Mouse (Mus musculus) lung, postnatal 36 days (tissue): ENCODE measurements around the gene Cdhr5.

Source experiments
- DNase-seq: peaks from one replicate; pipeline ENCODE4 v3.0.0; 2022; ENCODE audit warnings: mixed read lengths

The Cdhr5 gene

DNA sequence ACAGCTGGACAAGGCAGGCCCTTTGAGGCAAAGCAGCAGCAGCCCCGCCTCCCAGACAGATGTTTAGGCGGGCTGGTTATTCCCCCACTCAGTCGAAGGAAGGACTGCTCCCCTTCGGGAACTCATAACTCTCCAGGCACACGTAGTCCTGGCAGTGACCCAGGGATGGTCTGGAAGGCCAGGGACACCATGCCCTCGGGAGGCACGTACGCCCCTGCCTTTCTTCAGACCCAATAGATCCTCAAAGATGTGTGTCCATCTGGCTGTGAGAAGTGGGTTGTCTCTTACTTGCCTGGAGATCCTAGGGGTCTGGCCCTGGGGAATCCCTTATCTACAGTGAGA lies 54.5 kb downstream of the Cdhr5 start:
- DNase-seq: no peak

DNA sequence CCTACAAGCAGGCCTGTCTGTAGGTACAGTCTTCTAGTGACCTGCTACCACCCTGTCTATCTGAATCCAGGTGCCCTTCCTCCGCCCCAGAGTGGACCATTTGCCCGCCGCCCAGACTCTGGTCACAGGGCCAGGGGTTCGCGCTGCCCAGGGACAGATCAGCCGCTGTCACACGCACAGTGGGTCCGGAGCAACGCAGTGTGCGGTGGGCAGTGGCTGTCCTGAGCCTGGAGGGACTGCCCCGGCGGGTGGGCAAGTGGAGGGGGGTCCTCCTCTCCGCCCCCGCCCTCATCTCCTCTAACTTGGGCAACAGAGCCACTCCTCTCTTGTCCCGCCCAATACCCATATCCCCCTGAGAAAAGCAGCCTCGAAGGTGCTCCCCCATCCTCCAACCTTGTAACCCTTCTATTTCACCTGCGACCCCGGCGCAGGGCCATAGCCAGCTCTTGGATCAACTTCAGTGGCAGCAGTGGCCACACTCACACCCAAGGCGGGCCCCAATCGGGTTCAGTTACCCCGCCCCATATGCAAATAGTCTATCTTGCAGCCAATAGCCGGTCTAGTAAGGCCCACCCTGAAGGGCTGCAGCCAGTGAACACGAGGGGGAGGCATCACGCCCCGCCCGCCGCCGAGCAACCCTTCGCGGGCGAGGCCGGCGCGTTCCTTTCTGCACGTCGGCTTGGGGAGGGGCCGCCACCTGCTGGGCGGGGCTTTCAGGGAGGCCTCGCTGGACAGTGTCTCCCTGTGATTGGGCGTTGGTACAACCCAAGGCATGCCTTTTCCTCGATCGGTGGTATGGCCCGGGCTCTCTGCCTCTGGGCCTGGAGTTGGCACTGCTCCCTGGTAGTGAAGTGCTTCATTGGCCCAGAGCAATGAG lies 55.1 kb downstream of the Cdhr5 start:
- DNase-seq: peak; percentile 98

DNA sequence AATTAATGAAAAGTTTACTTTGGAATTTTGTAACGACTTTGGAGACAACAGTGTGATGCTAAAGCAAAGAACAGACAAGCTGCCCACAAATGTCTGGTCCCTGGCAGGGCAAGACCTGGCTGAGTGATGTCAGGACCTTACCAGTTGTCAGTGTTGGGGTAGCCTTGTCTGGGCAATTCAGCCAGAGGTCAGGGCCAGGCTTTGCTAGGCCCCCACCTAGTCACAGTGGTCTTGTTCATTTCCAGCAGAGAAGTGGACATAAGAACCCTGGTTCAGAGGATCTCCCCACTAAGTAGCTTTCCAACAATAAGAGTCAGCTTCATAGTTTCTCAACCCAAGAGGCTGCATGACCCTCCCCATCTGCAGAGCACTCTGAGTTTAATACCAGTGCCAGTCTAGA lies 56.2 kb downstream of the Cdhr5 start:
- DNase-seq: no peak

DNA sequence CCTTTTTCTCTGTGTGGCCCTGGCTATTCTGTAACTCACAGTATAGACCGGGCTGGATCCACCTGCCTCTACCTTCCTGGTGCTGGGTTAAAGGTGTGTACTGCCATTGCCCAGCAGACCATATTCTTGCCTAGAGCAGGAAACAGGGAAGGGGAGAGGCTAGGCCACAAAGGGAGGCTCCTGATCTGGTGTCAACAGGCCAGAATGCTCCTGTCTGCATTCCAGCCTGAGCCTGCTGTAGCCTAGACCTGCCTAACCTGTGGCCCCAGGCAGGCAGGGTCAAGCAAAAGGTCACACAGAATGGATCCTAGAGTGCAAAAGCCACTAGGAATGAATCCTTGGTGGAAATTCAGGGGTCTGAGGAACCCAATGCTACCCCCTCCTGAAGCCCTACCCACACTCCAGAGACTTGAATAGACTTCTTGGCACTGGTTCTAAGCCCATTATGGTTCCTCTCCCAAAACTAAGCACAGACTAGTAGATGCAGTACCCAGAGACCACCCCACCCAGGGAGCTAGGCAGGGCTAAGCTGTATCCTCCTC lies 57.0 kb downstream of the Cdhr5 start:
- DNase-seq: no peak
